Mouse (Mus musculus): Measurements from ENCODE around the gene Actr8. TPM values are rescaled to one million over a fixed set of nuclear protein-coding genes. Genes with fewer than 3 reads are reported as not detected.

Gene Actr8
- polyA plus RNA-seq, 1 experiment: not detected

- WGBS: 69% methylated on average over 9 of the region's 9 CpGs
- Histone ChIP-seq H3K4me3 (ENCODE audit: insufficient read depth, low read depth, low read length) (no peak overlapping the region), H3K27ac (ENCODE audit: insufficient read depth, low read depth, low read length) (no peak overlapping the region), H3K4me1 (ENCODE audit: control insufficient read depth, insufficient read depth, low read length) (peaks cover 2% of the 10 kb centered on the region; the same call in 1 of the 2 replicates)
- TF ChIP-seq CTCF (IDR thresholded peaks at IDR 0.05; ENCODE audit: insufficient read depth, low read depth, low read length) (no peak), POLR2A (IDR thresholded peaks at IDR 0.05; ENCODE audit: insufficient read depth, low read depth, low read length) (no peak)
Observed at GRCm38 (mm10) chr14:30041836-30042235, 63.7 kb downstream of the Actr8 start.

- WGBS: 79% methylated on average over 7 of the region's 7 CpGs
- Histone ChIP-seq H3K4me1 (ENCODE audit: control insufficient read depth, insufficient read depth, low read length) (peaks cover 7% of the 10 kb centered on the region; the same call in 1 of the 2 replicates), H3K27ac (ENCODE audit: insufficient read depth, low read depth, low read length) (no peak overlapping the region), H3K4me3 (ENCODE audit: insufficient read depth, low read depth, low read length) (no peak overlapping the region)
- TF ChIP-seq CTCF (IDR thresholded peaks at IDR 0.05; ENCODE audit: insufficient read depth, low read depth, low read length): no peak
- no peak for TF ChIP-seq POLR2A (IDR thresholded peaks at IDR 0.05; ENCODE audit: insufficient read depth, low read depth, low read length)
Observed at GRCm38 (mm10) chr14:30043356-30043940, 65.3 kb downstream of the Actr8 start.

- Histone ChIP-seq H3K4me1 (ENCODE audit: control insufficient read depth, insufficient read depth, low read length) (peaks cover 7% of the 10 kb centered on the region; the same call in 1 of the 2 replicates), H3K27ac (ENCODE audit: insufficient read depth, low read depth, low read length) (no peak overlapping the region), H3K4me3 (ENCODE audit: insufficient read depth, low read depth, low read length) (no peak overlapping the region)
- TF ChIP-seq CTCF (IDR thresholded peaks at IDR 0.05; ENCODE audit: insufficient read depth, low read depth, low read length) (no peak), POLR2A (IDR thresholded peaks at IDR 0.05; ENCODE audit: insufficient read depth, low read depth, low read length) (no peak)
- 87% methylated on average over 10 of the region's 10 CpGs for WGBS
Observed at GRCm38 (mm10) chr14:30045239-30045638, 67.1 kb downstream of the Actr8 start.

- Histone ChIP-seq H3K4me1 (ENCODE audit: control insufficient read depth, insufficient read depth, low read length) (peaks cover 7% of the 10 kb centered on the region; the same call in 1 of the 2 replicates), H3K4me3 (ENCODE audit: insufficient read depth, low read depth, low read length) (no peak overlapping the region), H3K27ac (ENCODE audit: insufficient read depth, low read depth, low read length) (no peak overlapping the region)
- WGBS: 86% methylated on average over 8 of the region's 8 CpGs
- TF ChIP-seq POLR2A (IDR thresholded peaks at IDR 0.05; ENCODE audit: insufficient read depth, low read depth, low read length): no peak
- no peak for TF ChIP-seq CTCF (IDR thresholded peaks at IDR 0.05; ENCODE audit: insufficient read depth, low read depth, low read length)
Observed at GRCm38 (mm10) chr14:30045704-30046220, 67.6 kb downstream of the Actr8 start.

- Histone ChIP-seq H3K4me1 (ENCODE audit: control insufficient read depth, insufficient read depth, low read length) (peaks cover 7% of the 10 kb centered on the region; the same call in 1 of the 2 replicates), H3K4me3 (ENCODE audit: insufficient read depth, low read depth, low read length) (no peak overlapping the region), H3K27ac (ENCODE audit: insufficient read depth, low read depth, low read length) (no peak overlapping the region)
- 44% methylated on average over 4 of the region's 4 CpGs for WGBS
- TF ChIP-seq POLR2A (IDR thresholded peaks at IDR 0.05; ENCODE audit: insufficient read depth, low read depth, low read length) (no peak), CTCF (IDR thresholded peaks at IDR 0.05; ENCODE audit: insufficient read depth, low read depth, low read length) (no peak)
Observed at GRCm38 (mm10) chr14:30046976-30047375, 68.8 kb downstream of the Actr8 start.

- H3K4me1 ChIP-seq (ENCODE audit: control insufficient read depth, insufficient read depth, low read length): peaks cover 11% of the 10 kb centered on the region; the same call in 1 of the 2 replicates
- TF ChIP-seq POLR2A (IDR thresholded peaks at IDR 0.05; ENCODE audit: insufficient read depth, low read depth, low read length) (no peak), CTCF (IDR thresholded peaks at IDR 0.05; ENCODE audit: insufficient read depth, low read depth, low read length) (no peak)
- H3K4me3 ChIP-seq (ENCODE audit: insufficient read depth, low read depth, low read length): no peak overlapping the region
- no peak overlapping the region for H3K27ac ChIP-seq (ENCODE audit: insufficient read depth, low read depth, low read length)
- 86% methylated on average over 3 of the region's 3 CpGs for whole genome bisulfite sequencing
Observed at GRCm38 (mm10) chr14:30048049-30048448, 69.9 kb downstream of the Actr8 start.

GRCm38 (mm10) chr14:30050280-30050679 is 72.1 kb downstream of the Actr8 start:
- WGBS: 78% methylated on average over 8 of the region's 8 CpGs
- no peak overlapping the region for H3K27ac ChIP-seq (ENCODE audit: insufficient read depth, low read depth, low read length)
- TF ChIP-seq CTCF (IDR thresholded peaks at IDR 0.05; ENCODE audit: insufficient read depth, low read depth, low read length) (no peak), POLR2A (IDR thresholded peaks at IDR 0.05; ENCODE audit: insufficient read depth, low read depth, low read length) (no peak)

GRCm38 (mm10) chr14:30054922-30055321 is 76.8 kb downstream of the Actr8 start:
- TF ChIP-seq CTCF (IDR thresholded peaks at IDR 0.05; ENCODE audit: insufficient read depth, low read depth, low read length): no peak
- no peak for TF ChIP-seq POLR2A (IDR thresholded peaks at IDR 0.05; ENCODE audit: insufficient read depth, low read depth, low read length)
- H3K4me1 ChIP-seq (ENCODE audit: control insufficient read depth, insufficient read depth, low read length): peaks cover 17% of the 10 kb centered on the region
- WGBS: 81% methylated on average over 7 of the region's 7 CpGs
- no peak overlapping the region for H3K27ac ChIP-seq (ENCODE audit: insufficient read depth, low read depth, low read length)
- H3K4me3 ChIP-seq (ENCODE audit: insufficient read depth, low read depth, low read length): no peak overlapping the region

More at GRCm38 (mm10) chr14:30050280-30050679, 72.1 kb downstream of the Actr8 start:
- Histone ChIP-seq H3K4me3 (ENCODE audit: insufficient read depth, low read depth, low read length) (no peak overlapping the region), H3K4me1 (ENCODE audit: control insufficient read depth, insufficient read depth, low read length) (peaks cover 12% of the 10 kb centered on the region; the same call in 1 of the 2 replicates)

Other genes starting within 250 kb of the Actr8 start
- gene Selenok, start 10.0 kb upstream of the Actr8 start, polyA plus RNA-seq (2012; ENCODE audit: insufficient read depth, insufficient read length, low replicate concordance, missing spikeins): not detected in 2 replicates
- not detected in 2 replicates for gene Il17rb, start 30.6 kb downstream of the Actr8 start, polyA plus RNA-seq (2012; ENCODE audit: insufficient read depth, insufficient read length, low replicate concordance, missing spikeins)
- not detected in 2 replicates for gene Chdh, start 30.7 kb downstream of the Actr8 start, polyA plus RNA-seq (2012; ENCODE audit: insufficient read depth, insufficient read length, low replicate concordance, missing spikeins)

Data from olfactory bulb, adult 2 months (tissue).